Mouse (Mus musculus) hindbrain, embryonic 12.5 days (tissue): Measurements from ENCODE around the gene Ap1b1. TPM values are rescaled to one million over a fixed set of nuclear protein-coding genes. Genes with fewer than 3 reads are reported as not detected.

ENCODE experiments used
- ATAC-seq: fragments of 200-750 bp; cut with Nextera tagmentation; 2 replicates; pipeline ENCODE4 v1.8.0; 2017; ENCODE audit warnings: moderate TSS enrichment; ENCODE audit not compliant: low FRiP score
- H3K27ac ChIP-seq: fragments of 300-500 bp; sonication (generic); 2 replicates; pipeline ENCODE4 v1.5.1; 2016; ENCODE audit warnings: mild to moderate bottlenecking
- H3K27me3 ChIP-seq: fragments of 300-500 bp; sonication (generic); 2 replicates; pipeline ENCODE4 v1.6.1; 2016; ENCODE audit warnings: mild to moderate bottlenecking
- H3K36me3 ChIP-seq: fragments of 300-500 bp; sonication (generic); 2 replicates; pipeline ENCODE4 v1.6.1; 2016; ENCODE audit warnings: mild to moderate bottlenecking
- H3K4me1 ChIP-seq: fragments of 300-500 bp; sonication (generic); 2 replicates; pipeline ENCODE4 v1.6.1; 2016
- H3K4me2 ChIP-seq: fragments of 300-500 bp; sonication (generic); replicated peaks from 2 replicates; pipeline ENCODE4 v1.6.1; 2016; ENCODE audit warnings: mild to moderate bottlenecking
- H3K4me3 ChIP-seq: fragments of 300-500 bp; sonication (generic); 2 replicates; pipeline ENCODE4 v1.5.1; 2016; ENCODE audit warnings: mild to moderate bottlenecking
- H3K9ac ChIP-seq: fragments of 300-500 bp; sonication (generic); 2 replicates; pipeline ENCODE4 v1.6.1; 2016; ENCODE audit warnings: mild to moderate bottlenecking, moderate library complexity
- H3K9me3 ChIP-seq: fragments of 300-500 bp; sonication (generic); replicated peaks from 2 replicates; pipeline ENCODE4 v1.6.1; 2016; ENCODE audit warnings: mild to moderate bottlenecking
- WGBS: fragments of 180-500 bp; shearing (Covaris S2); methylation state at CpG from one replicate; pipeline ENCODE4 v1.1.7; 2016; 5-methylcytosine and 5-hydroxymethylcytosine counted together
- polyA plus RNA-seq: library from polyadenylated mRNA; unstranded; fragments of >200 nt; fragmentation: Nextera tagmentation; extraction: Ambion mirVana; gene quantifications from 2 replicates; pipeline ENCODE4 v1.2.1, GENCODE M21; 2016

Gene Ap1b1
- polyA plus RNA-seq, 1 experiment from 2014 or later = 76.4 TPM

- no peak overlapping the region for H3K27ac ChIP-seq
- 91% methylated on average over 8 of the region's 8 CpGs for WGBS
- no peak for ATAC-seq
- no peak overlapping the region for H3K9ac ChIP-seq
- peaks cover 52% of the 10 kb centered on the region for H3K36me3 ChIP-seq
- no peaks in the 10 kb centered on the region for H3K9me3 ChIP-seq
- no peaks in the 10 kb centered on the region for H3K4me1 ChIP-seq
- H3K27me3 ChIP-seq = no peaks in the 10 kb centered on the region
- no peak overlapping the region for H3K4me3 ChIP-seq
- H3K4me2 ChIP-seq = no peak overlapping the region
Measured at GRCm38 (mm10) chr11:5042645-5043381, 56.2 kb downstream of the Ap1b1 start.

- no peaks in the 10 kb centered on the region for H3K9me3 ChIP-seq
- no peak overlapping the region for H3K4me3 ChIP-seq
- WGBS = 48% methylated on average over 12 of the region's 12 CpGs
- no peak overlapping the region for H3K27ac ChIP-seq
- H3K4me2 ChIP-seq = no peak overlapping the region
- no peaks in the 10 kb centered on the region for H3K27me3 ChIP-seq
- no peak overlapping the region for H3K9ac ChIP-seq
- ATAC-seq = no peak
- H3K4me1 ChIP-seq = no peaks in the 10 kb centered on the region
- peaks cover 16% of the 10 kb centered on the region for H3K36me3 ChIP-seq
Measured at GRCm38 (mm10) chr11:5046321-5046926, 59.8 kb downstream of the Ap1b1 start.

- Histone ChIP-seq H3K9me3 (no peaks in the 10 kb centered on the region), H3K27me3 (peaks cover 20% of the 10 kb centered on the region), H3K4me1 (peaks cover 7% of the 10 kb centered on the region; the same call in 1 of the 2 replicates), H3K36me3 (no peaks in the 10 kb centered on the region), H3K4me2 (no peak overlapping the region), H3K9ac (no peak overlapping the region), H3K27ac (no peak overlapping the region), H3K4me3 (no peak overlapping the region)
- WGBS = 75% methylated on average over 10 of the region's 10 CpGs
- no peak for ATAC-seq
Measured at GRCm38 (mm10) chr11:5051629-5052028, 65.0 kb downstream of the Ap1b1 start.

GRCm38 (mm10) chr11:5052200-5052854, 65.7 kb downstream of the Ap1b1 start:
- Histone ChIP-seq H3K36me3 (no peaks in the 10 kb centered on the region), H3K27ac (no peak overlapping the region), H3K9ac (no peak overlapping the region), H3K4me2 (no peak overlapping the region), H3K27me3 (peaks cover 27% of the 10 kb centered on the region), H3K4me1 (peaks cover 11% of the 10 kb centered on the region; the same call in 1 of the 2 replicates), H3K4me3 (no peak overlapping the region), H3K9me3 (no peaks in the 10 kb centered on the region)
- 74% methylated on average over 10 of the region's 10 CpGs for WGBS
- no peak for ATAC-seq

GRCm38 (mm10) chr11:5054151-5054550, 67.5 kb downstream of the Ap1b1 start:
- no peak overlapping the region for H3K9ac ChIP-seq
- peaks cover 26% of the 10 kb centered on the region for H3K4me1 ChIP-seq
- H3K36me3 ChIP-seq = no peaks in the 10 kb centered on the region
- H3K4me2 ChIP-seq = no peak overlapping the region
- H3K27me3 ChIP-seq = peaks cover 45% of the 10 kb centered on the region
- no peak overlapping the region for H3K4me3 ChIP-seq
- H3K9me3 ChIP-seq = no peaks in the 10 kb centered on the region
- no peak for ATAC-seq
- 91% methylated on average over 14 of the region's 14 CpGs for WGBS
- H3K27ac ChIP-seq = no peak overlapping the region

GRCm38 (mm10) chr11:5054874-5055273, 68.2 kb downstream of the Ap1b1 start:
- Histone ChIP-seq H3K27me3 (peaks cover 53% of the 10 kb centered on the region), H3K9me3 (no peaks in the 10 kb centered on the region), H3K36me3 (no peaks in the 10 kb centered on the region), H3K4me1 (peaks cover 34% of the 10 kb centered on the region), H3K4me3 (no peak overlapping the region), H3K27ac (no peak overlapping the region), H3K4me2 (no peak overlapping the region), H3K9ac (no peak overlapping the region)
- ATAC-seq = no peak
- 73% methylated on average over 6 of the region's 6 CpGs for WGBS

- Histone ChIP-seq H3K27ac (no peak overlapping the region), H3K9me3 (no peaks in the 10 kb centered on the region), H3K4me3 (no peak overlapping the region), H3K36me3 (no peaks in the 10 kb centered on the region), H3K9ac (no peak overlapping the region), H3K4me2 (no peak overlapping the region), H3K27me3 (peaks cover 66% of the 10 kb centered on the region), H3K4me1 (peaks cover 41% of the 10 kb centered on the region)
- 28% methylated on average over 23 of the region's 23 CpGs for WGBS
- no peak for ATAC-seq
Measured at GRCm38 (mm10) chr11:5055945-5056938, 69.6 kb downstream of the Ap1b1 start.

GRCm38 (mm10) chr11:5057064-5057463, 70.4 kb downstream of the Ap1b1 start:
- Histone ChIP-seq H3K27me3 (peaks cover 74% of the 10 kb centered on the region), H3K36me3 (no peaks in the 10 kb centered on the region), H3K9me3 (no peaks in the 10 kb centered on the region), H3K9ac (no peak overlapping the region), H3K4me2 (no peak overlapping the region), H3K27ac (no peak overlapping the region), H3K4me1 (peaks cover 49% of the 10 kb centered on the region), H3K4me3 (no peak overlapping the region)
- WGBS = 50% methylated on average over 8 of the region's 8 CpGs
- no peak for ATAC-seq

- Histone ChIP-seq H3K4me1 (peaks cover 54% of the 10 kb centered on the region), H3K4me2 (peak overlapping the region; percentile 88), H3K36me3 (no peaks in the 10 kb centered on the region), H3K4me3 (peak overlapping the region; percentile 43), H3K9ac (peak overlapping the region; percentile 59; the same call in 1 of the 2 replicates), H3K27ac (no peak overlapping the region), H3K27me3 (peaks cover 76% of the 10 kb centered on the region), H3K9me3 (no peaks in the 10 kb centered on the region)
- ATAC-seq = no peak
- WGBS = 14% methylated on average over 8 of the region's 8 CpGs
Measured at GRCm38 (mm10) chr11:5057541-5057855, 70.9 kb downstream of the Ap1b1 start.

GRCm38 (mm10) chr11:5057856-5058641, 71.4 kb downstream of the Ap1b1 start, which contains the start of gene Rasl10a:
Gene Rasl10a, plus strand, starts transcription at chr11:5058128.
- no peaks in the 10 kb centered on the region for H3K9me3 ChIP-seq
- WGBS = 3% methylated on average over 70 of the region's 77 CpGs
- no peak within 1 kb of the TSS for H3K27ac ChIP-seq
- H3K9ac ChIP-seq = peak within 1 kb of the TSS; percentile 59
- peak within 1 kb of the TSS; percentile 88 for H3K4me2 ChIP-seq
- peak within 1 kb of the TSS; percentile 43 for H3K4me3 ChIP-seq
- 0 out of 2 replicates have a peak, but pooled peaks have one; percentile 1 for ATAC-seq
- peaks cover 81% of the 10 kb centered on the region for H3K27me3 ChIP-seq
- peaks cover 59% of the 10 kb centered on the region for H3K4me1 ChIP-seq
- H3K36me3 ChIP-seq = no peaks in the 10 kb centered on the region

GRCm38 (mm10) chr11:5058783-5059182, 72.2 kb downstream of the Ap1b1 start:
- WGBS = 29% methylated on average over 9 of the region's 9 CpGs
- Histone ChIP-seq H3K4me3 (0 out of 2 replicates have a peak overlapping the region, but pooled peaks have one; percentile 8), H3K36me3 (no peaks in the 10 kb centered on the region), H3K4me1 (peaks cover 65% of the 10 kb centered on the region), H3K4me2 (peak overlapping the region; percentile 88; the same call in 1 of the 2 replicates), H3K27ac (no peak overlapping the region), H3K9me3 (no peaks in the 10 kb centered on the region), H3K27me3 (peaks cover 88% of the 10 kb centered on the region), H3K9ac (no peak overlapping the region)
- no peak for ATAC-seq
